Mouse (Mus musculus) left cerebral cortex, postnatal 36 days (tissue): Measurements from ENCODE around the gene Ahnak. TPM values are rescaled to one million over a fixed set of nuclear protein-coding genes. Genes with fewer than 3 reads are reported as not detected.
"Not testable (repeated sequence)": the region's sequence is repeated elsewhere in the genome, so short reads cannot be mapped to it uniquely, and the experiment has no call there.

ENCODE experiments used
- DNase-seq, 2 experiments: peaks; one replicate each; pipeline ENCODE4 v3.0.0; 2021 to 2022; ENCODE audit warnings: low spot score in 2 of 2, mixed read lengths in 1 of 2
- intact Hi-C: fragments of 180-260 bp; cut with DNase I; formaldehyde crosslinking; loops from one replicate; pipeline ENCODE4 v1.15.1; 2025
- total RNA-seq, 2 experiments: library from RNA; stranded (reverse); gene quantifications; 2 replicates each; pipeline ENCODE4 v1.2.3; 2021

Gene Ahnak
- total RNA-seq, 2 experiments from 2014 or later: 16.6 to 32.1 TPM

GRCm38 (mm10) chr19:9076982-9077660 lies 88.0 kb downstream of the Ahnak start:
- intact Hi-C loops: no loop called here
- no peak for DNase-seq

GRCm38 (mm10) chr19:9079916-9080315 lies 90.8 kb downstream of the Ahnak start:
- no peak for DNase-seq
- intact Hi-C loops: no loop called here

DNA sequence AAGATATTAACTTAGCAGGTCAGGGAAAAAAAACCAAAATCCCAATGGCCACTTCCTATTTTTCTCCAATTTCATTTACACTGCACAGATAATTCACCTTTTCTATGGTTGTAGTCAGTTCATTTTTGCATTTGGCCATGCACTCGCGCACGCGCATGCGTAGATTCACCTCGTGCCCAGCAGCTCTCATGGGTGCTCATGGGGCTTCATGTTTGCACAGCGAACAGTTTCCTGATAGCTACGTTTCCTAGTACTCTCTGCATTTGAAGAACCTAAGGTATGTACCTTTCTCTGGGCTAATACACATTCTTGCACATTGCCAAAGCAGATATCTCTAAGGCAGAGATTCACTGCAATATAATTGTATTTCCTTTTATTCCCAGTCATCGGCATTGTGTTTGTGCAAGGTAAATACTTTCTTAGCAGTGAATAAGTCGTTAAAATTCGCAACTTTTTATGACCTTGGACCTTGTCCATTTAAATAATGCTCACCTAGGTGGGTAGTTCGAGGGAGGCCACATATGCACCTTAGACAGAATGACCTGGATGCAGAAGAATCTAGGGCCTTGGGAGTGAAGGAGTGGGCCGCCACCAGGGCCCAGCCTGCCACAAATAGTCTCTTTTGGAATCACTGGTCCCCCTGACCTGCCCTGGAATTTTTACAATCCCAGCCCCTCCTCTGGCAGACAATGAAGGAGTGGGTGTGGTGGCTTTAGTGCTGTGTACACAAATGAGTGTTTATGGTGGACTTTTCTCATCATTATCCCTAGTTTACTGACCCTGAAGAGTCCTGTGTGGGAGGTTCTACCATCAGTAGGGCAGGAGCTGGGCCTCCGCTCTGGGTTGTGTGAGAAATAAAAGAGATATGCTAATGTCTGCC lies 92.5 kb downstream of the Ahnak start:
- intact Hi-C loops: loop anchor here (1.0 kb wide), 1 partner anchor 88 kb away; no protein-coding TSS in a partner anchor
- no peak for DNase-seq

GRCm38 (mm10) chr19:9082191-9083009 lies 93.3 kb downstream of the Ahnak start:
- intact Hi-C loops: loop anchor here (1.0 kb wide), 1 partner anchor 89 kb away; no protein-coding TSS in a partner anchor
- DNase-seq: peak; percentile 60 to 64

DNA sequence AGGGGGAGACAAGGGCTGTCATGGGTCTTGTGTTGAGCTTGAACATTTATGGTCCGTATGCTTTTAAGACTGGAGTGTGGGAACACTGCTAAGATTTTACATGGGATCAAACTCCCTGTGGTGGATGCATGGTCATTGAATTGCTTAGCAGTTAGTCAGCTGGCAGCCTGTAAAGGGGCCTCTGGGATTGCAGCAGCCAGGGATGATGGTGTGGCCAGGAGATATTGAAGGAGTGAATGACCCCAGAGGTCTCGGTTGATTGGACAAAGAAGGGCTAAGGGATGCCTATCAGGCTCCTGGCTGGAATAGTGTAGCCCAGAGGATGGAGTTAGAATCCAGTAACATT lies 93.9 kb downstream of the Ahnak start:
- DNase-seq: no peak
- intact Hi-C loops: no loop called here

GRCm38 (mm10) chr19:9083892-9084291 lies 94.8 kb downstream of the Ahnak start:
- intact Hi-C loops, DNase-seq: not testable (repeated sequence)

DNA sequence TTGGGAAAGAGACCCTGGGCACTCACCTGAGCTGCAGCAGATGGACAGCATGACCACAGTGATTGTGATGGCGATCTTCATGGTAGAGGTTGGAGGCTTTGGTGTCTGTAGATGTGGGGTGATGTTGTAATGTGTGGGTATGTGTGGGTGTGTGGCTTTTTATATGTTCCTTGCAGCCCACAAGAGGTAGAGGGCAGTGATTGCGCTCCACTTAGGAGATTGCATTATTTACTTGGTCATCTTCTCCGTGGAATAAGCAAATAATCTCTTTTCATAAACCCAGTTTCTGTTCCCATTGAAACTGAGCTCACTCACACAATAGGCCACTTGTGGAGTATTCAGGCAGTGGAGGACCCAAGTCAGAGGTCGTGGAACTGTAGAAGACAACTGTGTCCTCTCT lies 98.7 kb downstream of the Ahnak start, which contains the start of gene Scgb1a1:
TSS of gene Scgb1a1 (minus strand) at position 138 of the 400 bp plus-strand sequence.
- intact Hi-C loops: no loop called here
- DNase-seq: no peak

DNA sequence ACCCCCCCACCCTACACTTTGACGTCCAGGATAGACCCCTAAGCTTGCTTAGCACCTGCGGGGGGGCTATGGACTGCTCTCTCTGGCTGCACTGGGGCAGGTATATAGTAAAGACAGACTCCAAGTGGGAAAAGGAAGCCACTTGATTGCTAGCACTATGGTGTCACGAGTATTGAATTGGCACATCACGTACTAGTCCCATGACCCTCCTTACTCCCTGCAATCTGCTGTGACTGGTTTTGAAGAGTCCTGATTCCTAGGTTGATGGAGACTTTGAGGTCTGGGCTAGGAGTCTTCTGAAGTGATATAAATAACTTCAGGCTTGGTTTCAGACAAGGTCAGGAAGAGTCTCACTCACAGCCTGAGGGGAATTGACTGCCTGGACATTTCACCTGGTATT lies 101.1 kb downstream of the Ahnak start:
- intact Hi-C loops: no loop called here
- no peak for DNase-seq

DNA sequence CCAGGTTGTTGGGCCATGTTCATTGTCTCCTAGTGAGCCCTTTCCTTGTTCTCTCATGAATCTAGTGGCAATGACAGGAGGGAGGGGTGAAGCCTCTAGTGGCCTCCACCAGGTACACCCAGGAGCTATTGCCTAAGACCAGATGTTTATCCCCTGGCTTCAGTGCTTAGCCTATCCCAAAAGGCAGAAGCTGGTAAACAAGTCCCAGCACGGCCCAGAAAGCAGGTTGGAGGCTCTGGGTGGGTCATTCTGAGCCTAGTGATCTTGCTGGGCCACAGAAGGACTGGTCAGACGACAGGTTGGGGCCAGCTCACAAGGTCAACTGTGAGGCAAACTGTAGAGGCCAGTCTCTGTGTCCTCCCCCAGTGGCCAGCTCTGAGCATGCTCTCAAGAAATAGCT lies 101.6 kb downstream of the Ahnak start:
- no peak for DNase-seq
- intact Hi-C loops: no loop called here

GRCm38 (mm10) chr19:9095111-9095510 lies 106.0 kb downstream of the Ahnak start:
- intact Hi-C loops: no loop called here
- no peak for DNase-seq

- intact Hi-C loops: no loop called here
- DNase-seq: no peak
Measured at GRCm38 (mm10) chr19:9097441-9097840, 108.4 kb downstream of the Ahnak start.

DNA sequence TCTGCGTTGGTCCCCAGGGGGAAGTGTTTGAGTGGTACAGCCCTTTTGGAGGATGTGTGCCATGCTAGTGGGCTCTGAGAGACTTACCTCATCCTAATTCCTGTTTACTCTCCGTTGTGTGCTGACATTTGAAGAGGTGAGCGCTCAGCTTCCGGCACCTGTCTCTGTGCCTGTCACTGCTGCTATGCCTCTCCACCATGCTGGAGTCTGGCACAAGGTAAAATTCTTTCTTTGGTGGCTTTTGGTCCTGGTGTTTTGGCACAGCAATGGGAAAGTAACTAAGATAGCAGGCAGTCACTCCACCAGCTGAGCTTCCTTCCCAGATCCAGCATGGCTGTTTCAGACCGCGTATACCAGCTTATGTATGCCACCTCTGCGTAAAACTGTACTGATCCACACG lies 110.7 kb downstream of the Ahnak start:
- no peak for DNase-seq
- intact Hi-C loops: no loop called here

DNA sequence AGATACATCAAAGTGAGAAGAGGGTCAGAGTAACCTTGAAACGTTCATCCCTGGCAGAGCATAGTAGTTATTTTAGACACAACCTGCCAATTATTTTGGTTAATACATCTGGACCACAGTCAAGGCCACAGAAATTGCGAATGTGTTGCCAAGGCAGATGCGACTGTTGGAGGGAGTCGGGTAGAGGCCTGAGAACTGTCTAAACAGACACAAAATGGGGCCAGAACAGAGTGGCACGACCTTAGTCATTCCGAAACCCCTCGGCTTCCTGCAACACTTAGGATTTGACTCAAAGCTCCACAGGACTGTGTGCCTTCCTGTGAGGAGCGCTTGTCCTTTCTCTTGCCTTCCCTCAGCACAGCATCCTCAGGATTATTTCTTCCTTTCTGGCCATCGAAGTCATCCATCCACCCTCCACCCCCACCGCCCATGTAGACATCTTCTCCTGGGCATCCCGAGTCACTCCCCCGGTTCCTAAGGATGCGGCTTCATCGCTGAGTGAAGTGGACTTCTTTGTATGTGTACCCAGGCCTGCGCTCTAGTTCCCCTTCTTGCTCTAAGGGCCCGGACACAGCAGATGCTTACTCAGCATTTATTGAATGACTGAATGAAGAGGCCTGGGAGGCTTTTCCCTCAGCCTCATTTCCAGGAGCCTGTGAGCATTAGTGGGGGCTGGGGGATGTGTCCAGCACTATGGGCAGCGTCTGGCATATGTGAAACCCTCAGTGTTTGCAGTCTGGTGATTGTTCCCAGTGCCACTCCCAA lies 111.4 kb downstream of the Ahnak start:
- intact Hi-C loops: no loop called here
- no peak for DNase-seq

- no peak for DNase-seq
- intact Hi-C loops: no loop called here
Measured at GRCm38 (mm10) chr19:9101062-9101457, 112.0 kb downstream of the Ahnak start.

DNA sequence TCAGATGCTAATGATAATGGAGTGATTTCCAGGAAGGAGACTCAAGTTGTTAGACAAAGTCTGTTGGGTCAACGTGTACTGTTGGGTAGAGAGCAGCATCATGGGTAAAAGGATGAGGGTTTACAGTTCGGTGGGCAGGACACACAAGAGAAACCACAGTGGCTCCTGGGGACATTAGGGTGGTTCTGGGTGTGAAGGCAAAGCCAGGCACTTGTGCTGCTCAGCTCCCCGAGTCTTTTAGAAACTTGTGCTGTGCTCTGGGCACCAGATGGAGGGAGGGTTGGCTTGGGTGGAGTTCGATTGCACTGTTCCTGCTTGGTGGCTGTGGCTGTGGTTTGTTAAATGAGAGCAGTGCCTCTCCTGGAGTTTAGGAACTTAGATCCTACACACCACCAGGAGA lies 114.9 kb downstream of the Ahnak start:
- no peak for DNase-seq
- intact Hi-C loops: no loop called here

GRCm38 (mm10) chr19:9105101-9105685 lies 116.1 kb downstream of the Ahnak start:
- intact Hi-C loops: no loop called here
- no peak for DNase-seq

DNA sequence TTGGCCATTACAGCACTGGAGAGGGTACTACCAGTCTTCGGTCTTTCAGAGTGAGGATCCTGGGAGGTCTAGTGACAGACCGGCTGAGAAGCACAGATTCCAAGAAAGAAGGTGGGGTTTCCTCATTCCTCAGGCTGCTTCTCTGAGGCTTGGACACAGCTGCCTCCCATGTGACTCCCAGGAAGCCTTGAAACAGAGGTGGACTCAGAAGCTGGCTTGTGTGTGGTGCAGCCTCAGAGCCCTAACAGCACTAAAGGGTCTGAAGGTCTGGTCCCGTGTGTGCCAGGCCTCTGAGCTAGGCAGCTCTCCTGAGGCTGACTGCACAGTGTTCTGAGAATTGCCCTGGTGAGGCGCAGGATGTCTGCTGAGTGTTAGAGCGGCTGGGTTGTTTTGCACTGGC lies 117.0 kb downstream of the Ahnak start:
- intact Hi-C loops: no loop called here
- DNase-seq: no peak

DNA sequence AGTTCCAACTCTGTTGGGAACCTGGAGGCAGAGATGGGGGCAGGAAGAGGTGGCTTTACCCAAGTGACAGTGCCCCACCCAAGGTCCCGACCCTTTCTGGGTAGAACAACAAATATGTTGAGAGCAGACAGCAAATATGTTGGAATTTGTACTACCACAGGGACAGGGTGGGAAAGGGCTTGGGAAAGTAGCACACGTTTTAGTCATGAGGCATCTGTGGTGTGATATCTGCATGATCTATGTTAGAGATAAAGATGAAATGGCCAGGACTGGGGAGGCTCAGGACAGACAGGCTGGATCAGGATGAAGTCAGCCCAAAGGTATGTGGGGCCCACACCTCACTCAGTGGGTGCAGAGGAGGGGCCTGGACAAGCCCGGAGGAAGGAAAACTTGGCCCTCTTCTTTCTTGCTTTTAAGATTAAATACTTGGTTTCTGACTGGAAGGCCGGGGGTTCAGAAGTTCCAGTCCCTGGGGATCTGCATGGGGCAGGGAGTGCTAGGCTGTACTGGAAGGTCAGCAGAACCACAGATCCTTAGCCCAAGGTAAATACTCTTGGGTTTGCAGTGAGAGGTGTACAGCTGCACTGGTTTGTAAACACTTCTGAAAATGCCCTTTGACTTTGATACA lies 117.8 kb downstream of the Ahnak start:
- DNase-seq: no peak
- intact Hi-C loops: no loop called here

DNA sequence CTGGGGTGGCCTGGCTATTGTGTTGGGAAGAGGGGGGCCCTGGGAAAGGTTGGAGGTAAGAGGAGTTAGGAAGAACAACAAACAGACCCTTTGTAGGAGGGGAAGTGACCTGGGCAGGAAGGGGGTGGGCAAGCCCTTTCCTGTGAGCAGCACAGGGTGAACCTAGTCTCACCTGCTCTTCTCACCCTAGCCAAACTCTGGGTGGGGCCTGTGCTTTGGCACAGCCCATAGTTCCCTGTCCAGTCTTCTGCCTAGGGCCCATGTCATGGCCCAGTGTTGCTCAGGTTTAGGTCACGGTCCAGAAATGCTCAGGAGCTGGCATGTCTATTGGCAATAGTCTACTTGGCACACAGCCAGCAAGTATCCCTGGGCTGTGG lies 118.3 kb downstream of the Ahnak start:
- DNase-seq: no peak
- intact Hi-C loops: no loop called here
